Mouse (Mus musculus) lung, adult 2 months (tissue): ENCODE measurements around the gene Hoxa4. TPM values are rescaled to one million over a fixed set of nuclear protein-coding genes. Genes with fewer than 3 reads are reported as not detected.

Source experiments
- DNase-seq: peaks from one replicate; pipeline ENCODE4 v3.0.0; 2022
- H3K4me1 ChIP-seq: fragments of 200-500 bp; 2 replicates; pipeline ENCODE4 v1.6.1; 2011; ENCODE audit warnings: low read length; ENCODE audit not compliant: control insufficient read depth, insufficient read depth
- H3K4me3 ChIP-seq: fragments of 200-500 bp; replicated peaks from 2 replicates; pipeline ENCODE3; 2011; ENCODE audit warnings: low read depth, mild to moderate bottlenecking, control low read depth, low read length; ENCODE audit errors: extremely low read depth
- CTCF ChIP-seq: fragments of 200-500 bp; IDR thresholded peaks from 2 replicates; pipeline ENCODE4 v1.5.1; 2011; ENCODE audit warnings: mild to moderate bottlenecking, low read length, control low read depth; ENCODE audit not compliant: insufficient read depth
- POLR2A ChIP-seq: fragments of 200-500 bp; IDR thresholded peaks from 2 replicates; pipeline ENCODE4 v1.6.1; 2011; ENCODE audit warnings: low read depth, mild to moderate bottlenecking, control low read depth, low read length, borderline replicate concordance; ENCODE audit errors: extremely low read depth
- WGBS: fragments of 180-500 bp; shearing (Covaris S2); methylation state at CpG from one replicate; pipeline ENCODE4 v1.1.7; 2018; 5-methylcytosine and 5-hydroxymethylcytosine counted together
- polyA plus RNA-seq: library from polyadenylated mRNA; depleted of rRNA; stranded (reverse); fragments of >200 nt; gene quantifications from 2 replicates; pipeline ENCODE4 v1.2.3, GENCODE M21; 2012

Gene Hoxa4
- polyA plus RNA-seq, 1 experiment: 8.4 TPM

DNA sequence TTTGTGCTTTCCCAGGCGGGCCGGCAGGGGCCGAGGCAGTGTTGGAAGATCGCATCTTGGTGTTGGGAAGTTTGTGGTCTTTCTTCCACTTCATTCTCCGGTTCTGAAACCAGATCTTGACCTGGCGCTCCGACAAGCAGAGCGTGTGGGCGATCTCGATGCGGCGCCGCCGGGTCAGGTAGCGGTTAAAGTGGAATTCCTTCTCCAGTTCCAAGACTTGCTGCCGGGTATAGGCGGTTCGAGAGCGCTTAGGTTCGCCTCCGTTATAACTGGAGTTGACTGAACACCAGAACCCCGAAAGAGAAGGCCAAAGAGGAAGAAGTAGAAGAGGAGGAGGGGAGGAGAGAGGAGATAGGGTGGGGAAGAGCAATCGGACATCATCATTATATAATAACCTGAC lies 1.1 kb downstream of the Hoxa4 start:
- H3K4me1 ChIP-seq: peaks cover 7% of the 10 kb centered on the region
- peak; percentile 45 for DNase-seq
- H3K4me3 ChIP-seq: peak overlapping the region; percentile 43
- 14% methylated on average over 23 of the region's 23 CpGs for WGBS
- TF ChIP-seq CTCF (no peak), POLR2A (0 out of 2 replicates have a peak, but pooled peaks have one; percentile 1)

- peaks cover 7% of the 10 kb centered on the region for H3K4me1 ChIP-seq
- TF ChIP-seq POLR2A (no peak), CTCF (no peak)
- 34% methylated on average over 8 of the region's 8 CpGs for WGBS
- H3K4me3 ChIP-seq: no peak overlapping the region
- no peak for DNase-seq
Observed at GRCm38 (mm10) chr6:52189909-52190308, 1.6 kb downstream of the Hoxa4 start.

GRCm38 (mm10) chr6:52189172-52189591 lies 2.4 kb downstream of the Hoxa4 start:
- DNase-seq: no peak
- 23% methylated on average over 5 of the region's 5 CpGs for WGBS
- H3K4me3 ChIP-seq: no peak overlapping the region

DNA sequence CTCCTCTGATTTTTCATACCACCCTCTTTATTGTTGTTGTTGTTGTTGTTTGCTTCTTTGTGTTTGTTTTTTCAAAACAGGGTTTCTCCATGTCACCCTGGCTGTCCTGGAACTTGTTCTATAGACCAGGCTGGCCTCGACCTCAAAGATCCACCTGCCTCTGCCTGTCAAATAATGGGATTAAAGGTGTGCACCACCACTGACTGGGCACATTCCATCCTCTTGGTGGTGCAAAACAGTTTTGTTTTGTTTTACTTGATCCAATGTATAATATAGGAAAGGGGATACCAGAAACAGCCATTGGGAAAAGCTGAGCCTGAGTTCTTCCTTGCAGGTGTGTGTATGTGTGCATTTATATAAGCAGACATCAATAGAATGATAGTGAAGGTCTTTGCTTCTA lies 5.1 kb downstream of the Hoxa4 start:
- H3K4me1 ChIP-seq: peaks cover 4% of the 10 kb centered on the region
- no peak for TF ChIP-seq POLR2A
- no peak for TF ChIP-seq CTCF
- 75% methylated on average over 1 of the region's 1 CpGs for WGBS
- no peak for DNase-seq
- H3K4me3 ChIP-seq: no peak overlapping the region

More at GRCm38 (mm10) chr6:52189172-52189591, 2.4 kb downstream of the Hoxa4 start:
- TF ChIP-seq CTCF: no peak
- TF ChIP-seq POLR2A: no peak
- H3K4me1 ChIP-seq: peaks cover 7% of the 10 kb centered on the region

DNA sequence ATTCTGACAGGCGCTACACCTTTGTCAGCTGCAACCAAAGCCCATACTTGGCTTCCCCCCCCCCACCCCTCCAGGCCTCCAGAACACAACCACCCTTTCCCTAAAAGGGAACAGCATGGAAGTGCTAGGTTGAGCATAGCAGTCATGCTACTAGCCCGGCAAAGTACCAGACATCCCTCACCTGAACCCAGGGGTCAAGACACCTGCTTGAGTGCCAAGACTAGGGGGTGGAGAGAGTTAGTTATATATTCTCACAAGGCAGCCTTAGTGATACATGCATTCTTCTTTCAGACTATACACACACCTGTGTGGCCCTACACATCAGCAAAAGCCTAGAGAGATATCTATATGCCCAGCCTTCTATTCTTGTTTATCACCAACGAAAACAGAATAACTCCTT lies 5.7 kb downstream of the Hoxa4 start:
- 56% methylated on average over 3 of the region's 3 CpGs for WGBS
- no peak overlapping the region for H3K4me3 ChIP-seq
- H3K4me1 ChIP-seq: peaks cover 4% of the 10 kb centered on the region
- no peak for TF ChIP-seq CTCF
- TF ChIP-seq POLR2A: no peak
- no peak for DNase-seq

GRCm38 (mm10) chr6:52185222-52185621 lies 6.3 kb downstream of the Hoxa4 start:
- DNase-seq: peak; percentile 5
- Histone ChIP-seq H3K4me3 (peak overlapping the region; percentile 37), H3K4me1 (peaks cover 4% of the 10 kb centered on the region)
- TF ChIP-seq POLR2A: no peak
- no peak for TF ChIP-seq CTCF
- WGBS: 11% methylated on average over 19 of the region's 19 CpGs

DNA sequence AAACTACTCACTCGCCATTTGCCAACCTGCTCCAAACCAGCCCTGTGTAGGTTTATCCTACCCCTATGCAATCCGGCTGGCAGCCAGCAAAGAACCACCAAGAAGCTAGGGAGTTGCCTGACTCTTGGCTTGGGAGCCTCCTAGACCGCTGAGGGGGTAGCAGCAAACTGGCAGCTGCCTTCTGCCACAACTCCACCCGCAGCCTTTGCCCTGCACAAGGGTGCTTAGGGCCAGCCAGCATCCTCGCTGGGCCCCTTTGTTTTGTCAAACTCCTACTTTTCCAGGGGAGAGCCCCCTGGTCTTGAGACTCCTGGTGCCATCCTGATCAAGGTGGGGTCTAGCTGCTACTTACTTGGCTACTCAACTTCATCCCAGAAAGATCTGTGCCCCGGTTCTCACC lies 6.9 kb downstream of the Hoxa4 start:
- WGBS: 41% methylated on average over 6 of the region's 6 CpGs

DNA sequence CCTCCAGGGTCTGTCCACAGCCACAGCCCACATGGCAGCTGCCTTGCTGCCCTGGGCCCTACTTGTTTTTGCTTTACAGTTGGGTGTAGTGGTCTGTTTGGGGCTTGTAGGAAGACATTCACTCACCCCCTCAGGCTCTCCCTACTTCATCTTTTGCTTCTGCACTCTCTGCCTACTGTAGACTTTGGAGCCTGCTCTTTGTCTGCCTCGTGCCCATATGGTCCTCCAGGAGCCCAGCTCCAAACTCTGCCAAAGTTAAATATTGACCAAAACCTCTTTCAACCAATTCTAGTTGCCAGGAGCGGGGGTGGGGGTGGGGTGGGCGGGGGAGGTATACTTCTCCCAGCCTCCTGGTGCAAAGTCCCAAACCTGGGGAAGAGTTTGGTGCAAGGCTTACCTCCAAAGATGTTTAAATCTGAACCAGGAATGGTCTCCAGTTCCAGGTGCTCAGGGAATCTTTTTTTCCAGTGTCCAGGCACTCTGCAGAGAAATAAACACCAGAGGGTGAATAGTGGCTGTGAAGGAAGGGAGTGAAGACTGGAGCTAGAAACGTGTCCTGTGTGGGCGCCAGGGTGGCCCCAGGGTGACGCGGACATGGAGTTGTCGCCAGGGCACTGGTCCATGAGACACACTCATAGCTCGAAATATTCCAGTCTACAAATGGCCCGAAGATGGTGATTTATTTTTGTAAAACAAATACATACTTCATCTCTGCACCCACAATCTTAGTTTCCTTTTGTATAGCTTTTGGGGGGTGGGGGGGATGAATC lies 8.1 kb downstream of the Hoxa4 start:
- no peak for DNase-seq
- no peak overlapping the region for H3K4me3 ChIP-seq
- H3K4me1 ChIP-seq: no peaks in the 10 kb centered on the region
- TF ChIP-seq CTCF (no peak), POLR2A (no peak)
- WGBS: 51% methylated on average over 10 of the region's 10 CpGs

More for the DNA sequence above, 6.9 kb downstream of the Hoxa4 start:
- DNase-seq: no peak
- Histone ChIP-seq H3K4me3 (no peak overlapping the region), H3K4me1 (no peaks in the 10 kb centered on the region)
- TF ChIP-seq CTCF (no peak), POLR2A (no peak)

GRCm38 (mm10) chr6:52182793-52183192 lies 8.8 kb downstream of the Hoxa4 start:
- no peaks in the 10 kb centered on the region for H3K4me1 ChIP-seq
- peak; percentile 0 for DNase-seq
- WGBS: 62% methylated on average over 1 of the region's 1 CpGs
- no peak for TF ChIP-seq POLR2A
- no peak for TF ChIP-seq CTCF
- no peak overlapping the region for H3K4me3 ChIP-seq

- no peak for TF ChIP-seq CTCF
- no peak for TF ChIP-seq POLR2A
- 57% methylated on average over 2 of the region's 2 CpGs for WGBS
- no peak for DNase-seq
- Histone ChIP-seq H3K4me1 (no peaks in the 10 kb centered on the region), H3K4me3 (no peak overlapping the region)
Observed at GRCm38 (mm10) chr6:52182030-52182429, 9.5 kb downstream of the Hoxa4 start.

GRCm38 (mm10) chr6:52180726-52181125 lies 10.8 kb downstream of the Hoxa4 start:
- 35% methylated on average over 3 of the region's 3 CpGs for WGBS
- H3K4me3 ChIP-seq: no peak overlapping the region
- DNase-seq: no peak
- peaks cover 2% of the 10 kb centered on the region; the same call in 1 of the 2 replicates for H3K4me1 ChIP-seq
- TF ChIP-seq CTCF: no peak
- no peak for TF ChIP-seq POLR2A
